Mouse (Mus musculus) neutrophil, adult 5-6 weeks (primary cell): ENCODE measurements around the gene Vmn1r87. TPM values are rescaled to one million over a fixed set of nuclear protein-coding genes. Genes with fewer than 3 reads are reported as not detected.

ENCODE experiments used
- ATAC-seq: fragments of 151-379, 151-347 bp; 2 replicates; pipeline ENCODE4 v1.8.0; 2017; ENCODE audit warnings: mild to moderate bottlenecking, moderate TSS enrichment; ENCODE audit not compliant: insufficient number of reproducible peaks, poor library complexity, low FRiP score, severe bottlenecking; ENCODE audit errors: extremely low read depth
- total RNA-seq: library from RNA; stranded (forward); fragments of 200-1000 nt; gene quantifications from 2 replicates; pipeline ENCODE4 v1.2.3, GENCODE M21; 2017

Vmn1r87 gene
- not detected in 2 replicates for total RNA-seq

GRCm38 (mm10) chr7:13140057-13140456 lies at the start of gene Vmn1r87:
TSS of gene Vmn1r87 (minus strand) at chr7:13140157.
- no peak for ATAC-seq

DNA sequence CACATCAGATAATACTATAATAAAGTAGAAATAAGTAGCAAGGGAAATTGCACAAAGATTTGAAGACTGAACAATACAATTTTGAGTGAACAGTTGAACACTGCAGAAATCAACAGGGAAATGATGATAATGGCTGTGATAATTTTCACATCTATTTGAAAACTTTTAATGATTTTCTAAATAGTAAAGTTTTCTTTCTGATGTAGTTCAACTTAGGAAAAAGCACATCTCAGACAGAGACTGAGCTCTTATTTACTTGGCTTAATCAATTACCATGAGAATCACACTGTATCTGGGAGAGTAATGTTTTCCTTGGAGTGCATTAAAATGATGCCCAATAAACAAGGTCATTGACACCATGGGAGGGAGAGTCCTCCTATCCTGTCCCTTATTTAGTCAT lies 19.3 kb upstream of the Vmn1r87 start, which contains the start of gene Vmn1r88:
Vmn1r88 (plus strand) TSS at position 301 of the 400 bp plus-strand sequence.
- ATAC-seq, result no peak

- no peak for ATAC-seq
These were observed 2.6 kb downstream of the Vmn1r87 start for GRCm38 (mm10) chr7:13137340-13137739.

- no peak for ATAC-seq
These were observed 8.1 kb downstream of the Vmn1r87 start for GRCm38 (mm10) chr7:13131856-13132255.

DNA sequence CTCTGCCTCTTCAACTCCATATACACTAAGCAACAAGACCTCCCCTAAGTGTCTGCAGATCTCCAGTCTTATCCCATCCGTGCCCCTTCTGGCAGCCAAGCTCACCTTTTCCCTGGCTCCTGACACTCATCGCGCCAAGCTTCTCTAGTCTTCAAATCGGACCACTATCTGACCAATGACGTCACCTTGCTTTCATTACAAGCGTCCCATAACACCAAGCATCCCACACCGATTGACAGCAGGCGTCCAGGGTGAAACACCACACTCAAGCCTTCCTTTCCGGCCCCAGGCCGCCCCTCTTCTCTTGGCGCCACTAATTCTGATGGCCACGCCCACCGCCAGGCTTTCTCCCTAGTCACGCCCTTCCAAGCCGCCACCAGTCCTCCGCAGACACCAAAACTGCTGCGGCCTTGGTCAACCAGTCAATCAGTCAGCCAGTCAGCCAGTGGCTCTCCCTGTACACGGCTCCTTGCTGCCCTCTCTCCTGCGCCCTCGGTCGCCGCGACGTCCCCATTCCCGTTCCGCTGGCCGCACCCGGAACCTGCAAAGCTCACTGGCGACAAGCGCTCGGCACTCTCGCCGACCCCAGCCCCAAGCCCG lies 16.3 kb downstream of the Vmn1r87 start:
- ATAC-seq, result peak; percentile 46; the same call in 1 of the 2 replicates

DNA sequence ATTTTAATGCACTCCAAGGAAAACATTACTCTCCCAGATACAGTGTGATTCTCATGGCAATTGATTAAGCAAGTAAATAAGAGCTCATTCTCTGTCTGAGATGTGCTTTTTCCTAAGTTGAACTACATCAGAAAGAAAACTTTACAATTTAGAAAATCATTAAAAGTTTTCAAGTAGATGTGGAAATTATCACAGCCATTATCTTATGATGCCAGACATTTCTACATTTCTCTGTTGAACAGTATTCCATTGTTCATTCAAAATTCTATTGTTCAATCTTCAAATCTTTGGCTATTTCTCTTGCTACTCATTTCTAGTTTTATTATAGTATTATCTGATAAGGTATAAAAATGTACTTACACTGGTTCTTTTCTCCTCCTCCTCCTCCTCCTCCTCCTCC lies 20.1 kb downstream of the Vmn1r87 start, which contains the start of gene Vmn1r86:
Vmn1r86 (minus strand) TSS at position 101 of the 400 bp plus-strand sequence.
- ATAC-seq, result no peak

DNA sequence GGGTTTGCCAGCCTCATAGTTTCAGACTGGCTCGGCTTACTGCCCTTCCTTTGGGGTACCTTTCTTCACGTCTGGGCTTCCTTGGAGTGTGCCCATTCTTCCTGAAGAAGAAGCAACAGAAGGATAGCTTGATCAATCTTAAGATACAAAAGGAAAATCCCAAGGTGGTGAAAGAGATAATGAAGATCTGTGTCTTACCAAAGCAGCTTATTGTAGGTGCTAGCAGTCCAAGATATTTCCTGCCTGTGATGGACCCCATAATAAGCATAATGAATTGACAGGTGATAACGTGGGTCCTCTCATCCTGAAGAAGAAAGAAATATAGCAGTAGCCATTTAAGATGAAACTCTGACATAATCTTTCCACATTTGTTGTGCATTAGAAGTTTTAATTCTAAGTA lies 44.9 kb downstream of the Vmn1r87 start, which contains the start of gene Vmn1r85:
Vmn1r85 (minus strand) TSS at position 101 of the 400 bp plus-strand sequence.
- ATAC-seq, result no peak

Other genes with a start within 250 kb of the Vmn1r87 start
- 3.6 and 5.9 TPM in 2 replicates for gene Zscan22, start 242.3 kb downstream of the Vmn1r87 start, total RNA-seq
- 425 and 483 TPM in 2 replicates for gene Rps5, start 217.9 kb downstream of the Vmn1r87 start, total RNA-seq
- 1.2 and 1.7 TPM in 2 replicates for gene Rnf225, start 212.7 kb downstream of the Vmn1r87 start, total RNA-seq
- gene Zfp324, start 174.3 kb downstream of the Vmn1r87 start, total RNA-seq, result 5.0 and 5.5 TPM in 2 replicates
- gene Zfp446, start 162.3 kb downstream of the Vmn1r87 start, total RNA-seq, result 5.1 and 7.4 TPM in 2 replicates
- gene Slc27a5, start 142.0 kb downstream of the Vmn1r87 start, total RNA-seq, result 0.81 TPM in 1 of 2 replicates, not detected in the other
- gene Trim28, start 141.0 kb downstream of the Vmn1r87 start, total RNA-seq, result 194 and 199 TPM in 2 replicates
- 1.1 and 3.6 TPM in 2 replicates for gene Zbtb45, start 130.1 kb downstream of the Vmn1r87 start, total RNA-seq
- 199 and 209 TPM in 2 replicates for gene Chmp2a, start 105.3 kb downstream of the Vmn1r87 start, total RNA-seq
- 75.1 and 83.5 TPM in 2 replicates for gene Ube2m, start 101.9 kb downstream of the Vmn1r87 start, total RNA-seq
- 0.70 and 1.1 TPM in 2 replicates for gene Mzf1, start 85.4 kb downstream of the Vmn1r87 start, total RNA-seq
- not detected in 2 replicates for gene Vmn1r85, start 45.0 kb downstream of the Vmn1r87 start, total RNA-seq
- not detected in 2 replicates for gene Vmn1r86, start 20.2 kb downstream of the Vmn1r87 start, total RNA-seq
- gene Vmn1r88, start 19.4 kb upstream of the Vmn1r87 start, total RNA-seq, result 0.58 TPM in 1 of 2 replicates, not detected in the other
- gene Vmn1r89, start 72.9 kb upstream of the Vmn1r87 start, total RNA-seq, result not detected in 2 replicates
- gene Lig1, start 137.1 kb upstream of the Vmn1r87 start, total RNA-seq, result 8.5 and 8.6 TPM in 2 replicates
- gene Zswim9, start 138.6 kb upstream of the Vmn1r87 start, total RNA-seq, result 7.2 and 8.2 TPM in 2 replicates
- 0.23 and 0.37 TPM in 2 replicates for gene Pla2g4c, start 184.5 kb upstream of the Vmn1r87 start, total RNA-seq